Mouse (Mus musculus): ENCODE measurements at regions not wholly inside any gene's neighbourhood (a gene's known extent, or its start where the extent isn't known, plus 50 kb on each side); places are given as distances from the start of the nearest gene placed in this dataset.

GRCm38 (mm10) chr10:111558675-111559340 is 52.7 kb downstream of the Phlda1 start:
- no peak for DNase-seq (ENCODE audit: low spot score)

GRCm38 (mm10) chr10:111559341-111560246 is 53.5 kb downstream of the Phlda1 start:
- no peak for DNase-seq (ENCODE audit: low spot score)

- DNase-seq (ENCODE audit: low spot score) = no peak
These were observed 56.5 kb downstream of the Phlda1 start for GRCm38 (mm10) chr10:111562628-111563027.

GRCm38 (mm10) chr10:111566873-111567381 is 60.8 kb downstream of the Phlda1 start:
- DNase-seq (ENCODE audit: low spot score) = peak; percentile 90

GRCm38 (mm10) chr10:111570501-111571258 is 64.6 kb downstream of the Phlda1 start:
- no peak for DNase-seq (ENCODE audit: low spot score)

GRCm38 (mm10) chr10:111574231-111574630 is 68.1 kb downstream of the Phlda1 start:
- no peak for DNase-seq (ENCODE audit: low spot score)

GRCm38 (mm10) chr10:111574812-111575211 is 68.7 kb downstream of the Phlda1 start:
- no peak for DNase-seq (ENCODE audit: low spot score)

- no peak for DNase-seq (ENCODE audit: low spot score)
These were observed 69.2 kb downstream of the Phlda1 start for GRCm38 (mm10) chr10:111575256-111575655.

GRCm38 (mm10) chr10:111575926-111576325 is 69.8 kb downstream of the Phlda1 start:
- no peak for DNase-seq (ENCODE audit: low spot score)

GRCm38 (mm10) chr10:111576395-111577069 is 70.4 kb downstream of the Phlda1 start:
- no peak for DNase-seq (ENCODE audit: low spot score)

GRCm38 (mm10) chr10:111578536-111578935 is 72.5 kb downstream of the Phlda1 start:
- no peak for DNase-seq (ENCODE audit: low spot score)

GRCm38 (mm10) chr10:111579481-111579880 is 73.4 kb downstream of the Phlda1 start:
- DNase-seq (ENCODE audit: low spot score) = no peak

- no peak for DNase-seq (ENCODE audit: low spot score)
These were observed 74.5 kb downstream of the Phlda1 start for GRCm38 (mm10) chr10:111580401-111581100.

GRCm38 (mm10) chr10:111581847-111582246 is 75.8 kb downstream of the Phlda1 start:
- DNase-seq (ENCODE audit: low spot score) = no peak

GRCm38 (mm10) chr10:111582321-111583123 is 76.4 kb downstream of the Phlda1 start:
- peak; percentile 42 for DNase-seq (ENCODE audit: low spot score)

- no peak for DNase-seq (ENCODE audit: low spot score)
These were observed 77.1 kb downstream of the Phlda1 start for GRCm38 (mm10) chr10:111583124-111583743.

- no peak for DNase-seq (ENCODE audit: low spot score)
These were observed 77.7 kb downstream of the Phlda1 start for GRCm38 (mm10) chr10:111583744-111584152.

- DNase-seq (ENCODE audit: low spot score) = no peak
These were observed 82.0 kb downstream of the Phlda1 start for GRCm38 (mm10) chr10:111587891-111588611.

All from gastrocnemius, adult 18-20 months (tissue).